Mouse (Mus musculus) heart, adult 9 months (tissue): ENCODE measurements at regions not wholly inside any gene's neighbourhood (a gene's known extent, or its start where the extent isn't known, plus 50 kb on each side); places are given as distances from the start of the nearest gene placed in this dataset.
"Not testable (repeated sequence)": the region's sequence is repeated elsewhere in the genome, so short reads cannot be mapped to it uniquely, and the experiment has no call there.

Experiments
- DNase-seq, 2 experiments: peaks; one replicate each; pipeline ENCODE4 v3.0.0; 2022; ENCODE audit warnings: low spot score in 2 of 2

DNA sequence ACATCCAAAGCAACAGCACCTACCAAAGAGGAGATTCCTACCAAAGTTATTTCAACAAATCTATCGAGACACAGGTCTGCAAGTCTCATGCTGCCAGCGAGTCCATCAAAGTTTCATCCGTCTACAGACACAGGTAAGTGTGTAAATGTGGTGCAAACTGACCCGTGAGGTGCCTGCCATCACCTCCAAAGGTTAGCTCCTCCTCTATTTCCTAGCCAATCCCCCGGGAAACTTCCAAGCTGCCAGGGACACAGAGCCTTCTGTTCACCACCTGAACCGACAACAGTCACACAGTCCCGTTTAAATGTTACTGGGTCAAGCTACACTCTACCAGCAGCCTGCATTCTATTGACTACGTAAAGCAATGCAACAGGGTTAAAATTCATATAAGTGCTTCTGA is 113.5 kb downstream of the Snurf start:
- peak; percentile 2 to 3 for DNase-seq

DNA sequence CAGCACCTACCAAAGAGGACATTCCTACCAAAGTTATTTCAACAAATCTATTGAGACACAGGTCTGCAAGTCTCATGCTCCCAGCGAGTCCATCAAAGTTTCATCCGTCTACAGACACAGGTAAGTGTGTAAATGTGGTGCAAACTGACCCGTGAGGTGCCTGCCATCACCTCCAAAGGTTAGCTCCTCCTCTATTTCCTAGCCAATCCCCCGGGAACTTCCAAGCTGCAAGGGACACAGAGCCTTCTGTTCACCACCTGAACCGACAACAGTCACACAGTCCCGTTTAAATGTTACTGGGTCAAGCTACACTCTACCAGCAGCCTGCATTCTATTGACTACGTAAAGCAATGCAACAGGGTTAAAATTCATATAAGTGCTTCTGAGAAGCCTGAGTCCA is 146.4 kb downstream of the Snurf start:
- DNase-seq = not testable (repeated sequence)
